Mouse (Mus musculus) hindbrain, embryonic 16.5 days (tissue): ENCODE results near the gene Apoa1. TPM values are rescaled to one million over a fixed set of nuclear protein-coding genes. Genes with fewer than 3 reads are reported as not detected.

Experiments
- ATAC-seq: fragments of 200-750 bp; cut with Nextera tagmentation; 2 replicates; pipeline ENCODE4 v1.8.0; 2017; ENCODE audit warnings: moderate TSS enrichment, moderate library complexity
- H3K27ac ChIP-seq: fragments of 300-500 bp; sonication (generic); 2 replicates; pipeline ENCODE4 v1.5.1; 2014; ENCODE audit warnings: low read depth, mild to moderate bottlenecking, control low read depth, low read length, moderate library complexity
- H3K27me3 ChIP-seq: fragments of 300-500 bp; sonication (generic); replicated peaks from 2 replicates; pipeline ENCODE4 v1.6.1; 2014; ENCODE audit warnings: low read length; ENCODE audit not compliant: control insufficient read depth, insufficient read depth
- H3K36me3 ChIP-seq: fragments of 300-500 bp; sonication (generic); 2 replicates; pipeline ENCODE4 v1.6.1; 2014; ENCODE audit warnings: mild to moderate bottlenecking, low read length, moderate library complexity, mixed read lengths; ENCODE audit not compliant: control insufficient read depth, insufficient read depth
- H3K4me1 ChIP-seq: fragments of 300-500 bp; sonication (generic); 2 replicates; pipeline ENCODE4 v1.6.1; 2014; ENCODE audit warnings: low read depth, low read length; ENCODE audit not compliant: control insufficient read depth, insufficient read depth
- H3K4me2 ChIP-seq: fragments of 300-500 bp; sonication (generic); 2 replicates; pipeline ENCODE4 v1.6.1; 2014; ENCODE audit warnings: mild to moderate bottlenecking, low read length, control low read depth, moderate library complexity
- H3K4me3 ChIP-seq: fragments of 300-500 bp; sonication (generic); 2 replicates; pipeline ENCODE4 v1.5.1; 2014; ENCODE audit warnings: mild to moderate bottlenecking, low read length, control low read depth, moderate library complexity
- H3K9ac ChIP-seq: fragments of 300-500 bp; sonication (generic); 2 replicates; pipeline ENCODE4 v1.6.1; 2014; ENCODE audit warnings: low read depth, mild to moderate bottlenecking, control low read depth, low read length, moderate library complexity
- H3K9me3 ChIP-seq: fragments of 300-500 bp; sonication (generic); 2 replicates; pipeline ENCODE4 v1.6.1; 2014; ENCODE audit warnings: mild to moderate bottlenecking, low read length, moderate library complexity; ENCODE audit not compliant: control insufficient read depth
- WGBS: fragments of 180-500 bp; shearing (Covaris S2); extraction: QIAGEN DNeasy Blood & Tissue Kit; methylation state at CpG from one replicate; pipeline ENCODE4 v1.1.7; 2014; 5-methylcytosine and 5-hydroxymethylcytosine counted together
- polyA plus RNA-seq: library from polyadenylated mRNA; unstranded; fragments of >200 nt; fragmentation: Nextera tagmentation; extraction: Ambion mirVana; gene quantifications from 2 replicates; pipeline ENCODE4 v1.2.1, GENCODE M21; 2015

The Apoa1 gene
- 2.7 and 4.1 TPM in 2 replicates for polyA plus RNA-seq

GRCm38 (mm10) chr9:46228491-46228890 is at the start of gene Apoa1:
Gene Apoa1 (plus strand): TSS chr9:46228580.
- ATAC-seq: no peak
- Histone ChIP-seq H3K4me3 (no peak within 1 kb of the TSS), H3K4me2 (no peak within 1 kb of the TSS), H3K27ac (no peak within 1 kb of the TSS), H3K9me3 (no peaks in the 10 kb centered on the region), H3K4me1 (peaks cover 7% of the 10 kb centered on the region), H3K36me3 (no peaks in the 10 kb centered on the region), H3K9ac (no peak within 1 kb of the TSS), H3K27me3 (no peaks in the 10 kb centered on the region)
- WGBS: 71% methylated on average over 9 of the region's 9 CpGs

GRCm38 (mm10) chr9:46178595-46178994 is 49.8 kb upstream of the Apoa1 start:
- Histone ChIP-seq H3K4me1 (no peaks in the 10 kb centered on the region), H3K4me2 (no peak overlapping the region)

GRCm38 (mm10) chr9:46181297-46181696 is 47.1 kb upstream of the Apoa1 start:
- Histone ChIP-seq H3K27ac (no peak overlapping the region), H3K9me3 (no peaks in the 10 kb centered on the region), H3K27me3 (no peaks in the 10 kb centered on the region), H3K4me2 (no peak overlapping the region), H3K4me3 (no peak overlapping the region), H3K4me1 (no peaks in the 10 kb centered on the region), H3K9ac (no peak overlapping the region), H3K36me3 (peaks cover 7% of the 10 kb centered on the region)
- WGBS: 89% methylated on average over 8 of the region's 8 CpGs
- ATAC-seq: no peak

More at GRCm38 (mm10) chr9:46178595-46178994, 49.8 kb upstream of the Apoa1 start:
- WGBS: 89% methylated on average over 9 of the region's 9 CpGs
- H3K27ac ChIP-seq: no peak overlapping the region
- H3K9ac ChIP-seq: no peak overlapping the region
- no peak overlapping the region for H3K4me3 ChIP-seq
- H3K9me3 ChIP-seq: no peaks in the 10 kb centered on the region
- H3K36me3 ChIP-seq: peaks cover 7% of the 10 kb centered on the region
- no peaks in the 10 kb centered on the region for H3K27me3 ChIP-seq
- ATAC-seq: no peak

- Histone ChIP-seq H3K27ac (no peak overlapping the region), H3K4me3 (no peak overlapping the region), H3K9ac (no peak overlapping the region), H3K4me2 (no peak overlapping the region), H3K36me3 (no peaks in the 10 kb centered on the region; the same call in 1 of the 2 replicates), H3K4me1 (no peaks in the 10 kb centered on the region), H3K9me3 (no peaks in the 10 kb centered on the region), H3K27me3 (no peaks in the 10 kb centered on the region)
- WGBS: 84% methylated on average over 5 of the region's 5 CpGs
- ATAC-seq: no peak; the same call in 1 of the 2 replicates
Measured at GRCm38 (mm10) chr9:46184542-46184941, 43.8 kb upstream of the Apoa1 start.

DNA sequence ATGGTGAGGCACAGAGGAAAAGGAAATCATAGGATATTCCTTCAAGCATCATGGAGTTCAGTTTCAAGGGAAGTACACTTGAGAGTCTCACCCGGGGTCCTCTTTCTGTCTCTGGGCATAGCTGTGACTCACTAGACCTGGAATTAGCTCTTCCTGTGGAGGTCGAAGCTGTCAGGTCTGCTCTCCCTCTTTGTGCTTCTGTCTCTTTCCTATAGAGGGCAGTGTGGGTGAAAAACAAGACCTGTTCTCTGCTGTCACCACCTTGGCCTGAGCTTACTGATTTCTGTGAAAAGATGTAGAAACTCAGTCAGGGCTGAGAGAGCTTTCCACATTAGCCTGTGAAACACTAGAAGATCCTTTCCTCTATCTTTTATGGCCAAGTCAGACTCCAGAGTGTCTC is 43.2 kb upstream of the Apoa1 start:
- no peak for ATAC-seq
- 47% methylated on average over 2 of the region's 2 CpGs for WGBS
- Histone ChIP-seq H3K4me1 (no peaks in the 10 kb centered on the region), H3K4me3 (no peak overlapping the region), H3K4me2 (no peak overlapping the region), H3K9me3 (no peaks in the 10 kb centered on the region), H3K9ac (no peak overlapping the region), H3K27ac (no peak overlapping the region), H3K27me3 (no peaks in the 10 kb centered on the region), H3K36me3 (no peaks in the 10 kb centered on the region; the same call in 1 of the 2 replicates)

DNA sequence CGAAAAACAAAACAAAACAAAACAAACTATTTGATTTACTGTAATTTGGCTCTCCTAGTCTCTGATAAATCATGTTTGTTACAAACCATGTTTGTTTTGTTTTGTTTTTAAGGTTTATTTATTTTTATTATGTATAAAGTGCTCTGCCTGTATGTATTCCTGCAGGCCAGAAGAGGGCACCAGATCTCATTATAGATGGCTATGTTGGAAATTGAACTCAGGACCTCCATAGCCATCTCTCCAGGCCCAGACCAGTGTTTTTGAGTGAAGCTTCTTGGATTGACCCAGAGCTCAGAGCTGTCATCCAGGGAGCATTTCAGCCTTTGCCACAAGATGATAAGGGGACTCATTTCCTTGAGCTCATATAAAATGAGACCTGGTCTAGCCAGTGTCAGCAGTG is 42.0 kb upstream of the Apoa1 start:
- no peak overlapping the region for H3K27ac ChIP-seq
- no peak overlapping the region for H3K9ac ChIP-seq
- no peak for ATAC-seq
- no peaks in the 10 kb centered on the region for H3K9me3 ChIP-seq
- H3K36me3 ChIP-seq: no peaks in the 10 kb centered on the region; the same call in 1 of the 2 replicates
- H3K4me1 ChIP-seq: no peaks in the 10 kb centered on the region
- 83% methylated on average over 1 of the region's 1 CpGs for WGBS
- no peak overlapping the region for H3K4me3 ChIP-seq
- no peak overlapping the region for H3K4me2 ChIP-seq
- H3K27me3 ChIP-seq: no peaks in the 10 kb centered on the region

DNA sequence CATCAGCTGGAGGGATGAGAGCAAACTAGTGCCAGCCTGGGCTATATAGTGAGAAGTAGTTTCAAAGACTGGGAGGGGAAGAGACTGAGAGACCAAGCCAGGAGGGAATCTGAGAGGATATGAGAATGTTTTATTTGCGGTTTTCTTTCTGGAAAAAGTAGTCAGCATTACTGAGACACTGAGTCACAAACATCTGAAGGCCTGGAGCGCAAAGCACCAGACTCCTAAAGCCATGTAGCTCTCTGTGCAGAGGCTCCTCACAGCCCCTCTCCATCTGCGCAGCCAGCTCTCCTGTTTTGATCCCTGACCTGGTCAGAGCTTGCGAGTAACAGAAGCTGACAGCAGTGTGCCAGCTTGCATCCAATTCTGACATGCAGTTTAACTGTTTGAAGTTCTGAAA is 40.0 kb upstream of the Apoa1 start:
- Histone ChIP-seq H3K36me3 (no peaks in the 10 kb centered on the region), H3K4me3 (no peak overlapping the region), H3K27ac (no peak overlapping the region), H3K9ac (no peak overlapping the region), H3K4me2 (no peak overlapping the region), H3K9me3 (no peaks in the 10 kb centered on the region), H3K27me3 (no peaks in the 10 kb centered on the region), H3K4me1 (no peaks in the 10 kb centered on the region)
- WGBS: 85% methylated on average over 4 of the region's 4 CpGs
- ATAC-seq: no peak

DNA sequence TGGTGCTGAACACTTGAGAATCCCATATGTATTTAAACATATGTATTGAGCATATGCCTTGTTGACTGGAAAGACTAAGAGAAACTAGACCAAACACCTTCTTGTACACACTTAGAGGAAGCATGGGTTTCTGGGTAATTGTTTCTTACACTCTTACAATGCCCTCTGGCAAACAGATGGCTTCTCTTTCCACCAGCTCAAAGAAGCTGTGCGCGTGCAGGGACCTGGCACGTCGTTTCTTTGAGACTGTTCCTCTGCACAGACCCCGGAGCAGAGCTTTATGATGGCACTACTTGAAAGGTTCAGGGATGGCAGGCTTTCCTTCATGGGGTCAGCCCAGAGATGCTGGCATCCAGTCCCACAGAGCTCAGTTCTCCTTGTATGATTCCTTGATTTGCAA is 39.4 kb upstream of the Apoa1 start:
- Histone ChIP-seq H3K4me3 (no peak overlapping the region), H3K4me1 (no peaks in the 10 kb centered on the region), H3K4me2 (no peak overlapping the region), H3K9ac (no peak overlapping the region), H3K36me3 (no peaks in the 10 kb centered on the region), H3K9me3 (no peaks in the 10 kb centered on the region), H3K27ac (no peak overlapping the region), H3K27me3 (no peaks in the 10 kb centered on the region)
- 51% methylated on average over 5 of the region's 5 CpGs for WGBS
- ATAC-seq: peak; percentile 30; the same call in 1 of the 2 replicates

- Histone ChIP-seq H3K9ac (no peak overlapping the region), H3K4me2 (no peak overlapping the region), H3K27me3 (no peaks in the 10 kb centered on the region), H3K4me1 (no peaks in the 10 kb centered on the region), H3K27ac (no peak overlapping the region), H3K36me3 (no peaks in the 10 kb centered on the region), H3K9me3 (no peaks in the 10 kb centered on the region), H3K4me3 (no peak overlapping the region)
- ATAC-seq: no peak
- 67% methylated on average over 10 of the region's 10 CpGs for WGBS
Measured at GRCm38 (mm10) chr9:46189381-46189780, 39.0 kb upstream of the Apoa1 start.

DNA sequence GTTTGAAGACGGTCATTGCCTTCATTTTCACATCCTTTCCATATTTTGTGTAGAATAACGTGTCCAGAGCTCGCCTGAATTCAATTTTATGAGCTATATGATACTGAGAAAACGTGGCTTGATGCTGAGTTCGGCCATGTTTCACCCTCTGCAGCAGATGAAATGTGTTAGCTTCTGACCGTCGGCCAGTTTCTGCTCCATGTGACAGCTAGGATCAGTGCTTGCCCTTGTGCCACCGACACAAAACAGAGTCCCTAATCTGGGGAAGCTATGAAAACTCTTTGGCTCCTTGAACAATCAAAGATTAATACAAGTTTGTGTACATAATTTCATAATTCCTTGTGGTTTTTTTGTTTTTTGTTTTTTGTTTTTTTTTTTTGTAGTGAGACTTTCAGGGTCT is 37.1 kb upstream of the Apoa1 start:
- Histone ChIP-seq H3K4me2 (no peak overlapping the region), H3K9me3 (no peaks in the 10 kb centered on the region), H3K9ac (no peak overlapping the region), H3K36me3 (peaks cover 4% of the 10 kb centered on the region; the same call in 1 of the 2 replicates), H3K27me3 (no peaks in the 10 kb centered on the region), H3K4me1 (no peaks in the 10 kb centered on the region), H3K27ac (peak overlapping the region; percentile 31; the same call in 1 of the 2 replicates), H3K4me3 (no peak overlapping the region)
- WGBS: 72% methylated on average over 8 of the region's 8 CpGs
- no peak for ATAC-seq
